Mouse (Mus musculus) liver (tissue): ENCODE results near the gene Tor4a.

Experiments used
- DNase-seq: peaks from one replicate; pipeline ENCODE4 v3.0.0-alpha.2; 2020; ENCODE audit warnings: mixed read lengths

Gene Tor4a

GRCm38 (mm10) chr2:25168665-25168978 is 28.1 kb downstream of the Tor4a start:
- DNase-seq: no peak

- DNase-seq: peak; percentile 81
These were observed 28.6 kb downstream of the Tor4a start for GRCm38 (mm10) chr2:25167919-25168664.

GRCm38 (mm10) chr2:25167481-25167880 is 29.2 kb downstream of the Tor4a start:
- no peak for DNase-seq

- DNase-seq: peak; percentile 38
These were observed 39.0 kb downstream of the Tor4a start for GRCm38 (mm10) chr2:25157655-25158054.

GRCm38 (mm10) chr2:25156990-25157389 is 39.7 kb downstream of the Tor4a start:
- no peak for DNase-seq

GRCm38 (mm10) chr2:25156177-25156576 is 40.5 kb downstream of the Tor4a start:
- DNase-seq: no peak

GRCm38 (mm10) chr2:25151280-25151956 is 45.3 kb downstream of the Tor4a start:
- DNase-seq: no peak

GRCm38 (mm10) chr2:25149643-25150042 is 47.0 kb downstream of the Tor4a start:
- DNase-seq: no peak

- no peak for DNase-seq
These were observed 48.8 kb downstream of the Tor4a start for GRCm38 (mm10) chr2:25147892-25148291.

- DNase-seq: no peak
These were observed 49.3 kb downstream of the Tor4a start for GRCm38 (mm10) chr2:25147398-25147797.

- no peak for DNase-seq
These were observed 51.3 kb downstream of the Tor4a start for GRCm38 (mm10) chr2:25145346-25145745.
